Mouse (Mus musculus) forebrain, postnatal 0 days (tissue): ENCODE data around the gene Gm48551. TPM values are rescaled to one million over a fixed set of nuclear protein-coding genes. Genes with fewer than 3 reads are reported as not detected.

ENCODE experiments used
- ATAC-seq: fragments of 200-750 bp; cut with Nextera tagmentation; 2 replicates; pipeline ENCODE4 v1.8.0; 2017; ENCODE audit warnings: mild to moderate bottlenecking, moderate library complexity
- DNase-seq: peaks from one replicate; pipeline ENCODE4 v3.0.0-alpha.2; 2015
- H3K27ac ChIP-seq: fragments of 300-500 bp; sonication (generic); 2 replicates; pipeline ENCODE4 v1.5.1; 2014; ENCODE audit warnings: low read depth, mild to moderate bottlenecking, antibody characterized with exemption, low read length, moderate library complexity, mixed read lengths
- H3K27me3 ChIP-seq: fragments of 300-500 bp; sonication (generic); 2 replicates; pipeline ENCODE4 v1.6.1; 2014; ENCODE audit warnings: mild to moderate bottlenecking, low read length, mixed read lengths; ENCODE audit not compliant: insufficient read depth
- H3K36me3 ChIP-seq: fragments of 300-500 bp; sonication (generic); 2 replicates; pipeline ENCODE4 v1.6.1; 2014; ENCODE audit warnings: mild to moderate bottlenecking, moderate library complexity; ENCODE audit not compliant: insufficient read depth
- H3K4me1 ChIP-seq: fragments of 300-500 bp; sonication (generic); 2 replicates; pipeline ENCODE4 v1.6.1; 2014; ENCODE audit warnings: antibody characterized with exemption; ENCODE audit not compliant: insufficient read depth
- H3K4me2 ChIP-seq: fragments of 300-500 bp; sonication (generic); 2 replicates; pipeline ENCODE4 v1.6.1; 2014; ENCODE audit warnings: low read depth, mild to moderate bottlenecking, moderate library complexity
- H3K4me3 ChIP-seq: fragments of 300-500 bp; sonication (generic); 2 replicates; pipeline ENCODE4 v1.5.1; 2014; ENCODE audit warnings: low read depth, low read length, mixed read lengths
- H3K9ac ChIP-seq: fragments of 300-500 bp; sonication (generic); 2 replicates; pipeline ENCODE4 v1.6.1; 2014; ENCODE audit warnings: mild to moderate bottlenecking
- H3K9me3 ChIP-seq: fragments of 300-500 bp; sonication (generic); 2 replicates; pipeline ENCODE4 v1.6.1; 2016; ENCODE audit warnings: low read length
- CTCF ChIP-seq: sonication (generic); IDR thresholded peaks from 2 replicates; pipeline ENCODE4 v1.5.1; 2016; ENCODE audit warnings: antibody characterized with exemption, control low read depth, low read depth
- WGBS: fragments of 180-500 bp; shearing (Covaris S2); extraction: QIAGEN DNeasy Blood & Tissue Kit; methylation state at CpG from one replicate; pipeline ENCODE4 v1.1.7; 2014; 5-methylcytosine and 5-hydroxymethylcytosine counted together
- polyA plus RNA-seq: library from polyadenylated mRNA; unstranded; fragments of >200 nt; fragmentation: Nextera tagmentation; extraction: Ambion mirVana; gene quantifications from 2 replicates; pipeline ENCODE4 v1.2.1, GENCODE M21; 2015
- total RNA-seq: library from RNA; depleted of rRNA; stranded (reverse); fragments of >200 nt; gene quantifications from 2 replicates; pipeline ENCODE4 v1.2.3, GENCODE M21; 2014

The Gm48551 gene
- total and polyA plus RNA-seq, 2 experiments from 2014 or later: 2.5 to 5.0 TPM

DNA sequence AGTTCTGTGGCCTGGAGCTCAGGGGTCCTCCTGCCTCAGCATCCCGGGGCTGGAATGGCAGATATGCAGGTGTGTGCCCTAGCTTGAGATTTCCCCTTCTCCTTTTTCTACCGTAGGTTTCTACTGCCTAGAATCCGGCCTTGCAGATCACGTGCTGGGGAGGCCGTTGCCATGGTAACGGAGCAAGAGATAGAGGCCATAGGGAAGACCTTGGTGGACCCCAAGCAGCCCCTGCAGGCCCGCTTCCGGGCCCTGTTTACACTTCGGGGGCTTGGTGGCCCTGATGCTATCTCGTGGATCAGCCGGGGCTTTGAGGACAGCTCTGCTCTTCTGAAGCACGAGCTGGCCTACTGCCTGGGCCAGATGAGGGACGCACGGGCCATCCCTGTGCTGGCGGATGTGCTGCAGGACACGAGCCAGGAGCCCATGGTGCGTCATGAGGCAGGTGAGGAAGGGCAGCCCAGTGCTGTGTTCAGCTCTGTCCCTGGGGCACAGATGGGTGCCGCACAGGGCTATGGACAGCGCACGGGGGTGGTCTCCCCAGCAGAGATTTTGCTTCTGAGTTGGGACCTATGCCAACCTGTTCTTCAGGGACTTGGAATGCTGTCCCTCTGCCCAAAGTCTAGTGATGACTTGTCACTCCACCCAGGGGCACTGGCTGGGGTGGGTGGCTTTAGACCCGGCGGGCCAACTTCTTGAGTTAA lies 1.5 kb downstream of the Gm48551 start:
- DNase-seq: no peak
- Histone ChIP-seq H3K4me1 (peaks cover 11% of the 10 kb centered on the region), H3K4me2 (peak overlapping the region; percentile 85), H3K9me3 (no peaks in the 10 kb centered on the region), H3K27ac (no peak overlapping the region), H3K27me3 (no peaks in the 10 kb centered on the region), H3K4me3 (no peak overlapping the region), H3K36me3 (peaks cover 36% of the 10 kb centered on the region), H3K9ac (no peak overlapping the region)
- no peak for ATAC-seq
- no peak for TF ChIP-seq CTCF
- WGBS: 80% methylated on average over 22 of the region's 22 CpGs

DNA sequence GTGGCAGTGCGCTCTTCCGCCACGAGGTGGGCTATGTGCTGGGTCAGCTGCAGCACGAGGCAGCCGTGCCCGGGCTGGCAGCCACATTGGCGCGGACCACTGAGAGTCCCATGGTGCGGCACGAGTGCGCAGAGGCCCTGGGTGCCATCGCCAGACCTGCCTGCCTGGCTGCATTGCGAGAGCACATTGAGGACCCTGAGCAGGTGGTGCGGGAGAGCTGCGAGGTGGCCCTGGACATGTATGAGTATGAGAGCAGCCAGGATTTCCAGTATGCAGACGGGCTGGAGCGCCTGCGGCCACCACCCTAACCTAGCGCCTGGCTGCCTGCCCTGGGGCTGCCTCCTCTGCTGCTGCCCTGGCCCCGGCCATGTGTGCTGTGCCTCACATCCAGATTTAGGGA lies 3.5 kb downstream of the Gm48551 start:
- no peak for DNase-seq
- Histone ChIP-seq H3K36me3 (peaks cover 39% of the 10 kb centered on the region), H3K9ac (no peak overlapping the region), H3K4me3 (no peak overlapping the region), H3K9me3 (no peaks in the 10 kb centered on the region), H3K27ac (no peak overlapping the region), H3K4me1 (peaks cover 11% of the 10 kb centered on the region), H3K27me3 (no peaks in the 10 kb centered on the region), H3K4me2 (no peak overlapping the region)
- TF ChIP-seq CTCF: no peak
- ATAC-seq: no peak
- WGBS: 93% methylated on average over 20 of the region's 20 CpGs

DNA sequence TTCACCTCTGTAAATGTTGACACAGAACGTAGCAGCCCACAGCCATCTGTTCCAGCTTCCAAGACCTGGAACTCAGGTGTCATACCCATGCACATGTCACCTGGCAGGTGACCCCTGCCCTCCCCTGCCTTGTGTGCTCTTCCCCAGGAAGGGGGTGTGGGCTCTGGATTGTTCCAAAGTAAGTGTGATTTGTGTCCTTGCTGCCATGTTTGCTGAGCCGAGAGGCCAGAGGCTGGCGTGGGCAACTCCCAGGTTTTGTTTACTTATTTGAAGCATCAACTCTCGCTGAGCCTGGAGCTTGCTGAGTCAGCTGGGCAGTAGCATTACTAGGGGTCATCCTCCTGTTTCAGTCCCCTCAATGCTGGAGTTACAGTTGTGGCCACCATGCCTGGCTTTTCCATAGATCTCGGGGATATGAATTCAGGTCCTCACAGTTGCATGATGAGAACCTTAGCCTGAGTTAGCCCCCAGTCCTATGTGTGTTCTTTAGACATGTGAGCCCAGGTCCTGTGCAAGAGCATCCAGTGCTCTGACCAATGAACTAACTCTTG lies 4.3 kb downstream of the Gm48551 start, which contains the start of gene Gm48552:
Gene Gm48552 (plus strand): TSS at position 501 of the 551 bp plus-strand sequence.
- ATAC-seq (no peak), DNase-seq (no peak)
- Histone ChIP-seq H3K4me2 (no peak within 1 kb of the TSS), H3K9me3 (no peaks in the 10 kb centered on the region), H3K9ac (no peak within 1 kb of the TSS), H3K4me3 (no peak within 1 kb of the TSS), H3K27ac (no peak within 1 kb of the TSS), H3K36me3 (peaks cover 39% of the 10 kb centered on the region), H3K27me3 (no peaks in the 10 kb centered on the region), H3K4me1 (peaks cover 11% of the 10 kb centered on the region)
- 86% methylated on average over 5 of the region's 5 CpGs for WGBS
- no peak for TF ChIP-seq CTCF

DNA sequence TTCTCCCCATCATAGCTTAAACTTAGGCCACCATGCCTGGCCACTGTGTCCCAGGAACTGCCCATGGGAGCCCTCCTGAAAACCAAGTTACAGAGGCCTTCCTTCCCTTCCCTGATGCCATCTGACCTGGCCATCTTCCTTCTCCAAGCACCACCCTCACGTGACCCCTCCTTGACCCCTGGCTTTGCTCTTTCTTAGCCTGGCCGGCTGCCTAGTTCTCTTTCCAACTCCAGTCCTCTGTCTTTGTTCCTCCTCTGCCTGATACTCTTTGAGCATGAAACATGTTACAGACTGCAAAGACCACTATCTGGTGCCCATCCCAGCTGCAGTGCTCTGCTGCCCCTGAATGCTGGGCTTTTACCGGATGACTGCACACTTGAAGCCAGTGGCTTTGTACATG lies 5.1 kb downstream of the Gm48551 start:
- Histone ChIP-seq H3K27me3 (no peaks in the 10 kb centered on the region), H3K9ac (no peak overlapping the region), H3K27ac (no peak overlapping the region), H3K4me1 (peaks cover 11% of the 10 kb centered on the region), H3K4me2 (no peak overlapping the region), H3K9me3 (no peaks in the 10 kb centered on the region), H3K4me3 (no peak overlapping the region), H3K36me3 (peaks cover 39% of the 10 kb centered on the region)
- WGBS: 50% methylated on average over 3 of the region's 3 CpGs
- no peak for TF ChIP-seq CTCF
- DNase-seq (no peak), ATAC-seq (0 out of 2 replicates have a peak, but pooled peaks have one; percentile 3)

DNA sequence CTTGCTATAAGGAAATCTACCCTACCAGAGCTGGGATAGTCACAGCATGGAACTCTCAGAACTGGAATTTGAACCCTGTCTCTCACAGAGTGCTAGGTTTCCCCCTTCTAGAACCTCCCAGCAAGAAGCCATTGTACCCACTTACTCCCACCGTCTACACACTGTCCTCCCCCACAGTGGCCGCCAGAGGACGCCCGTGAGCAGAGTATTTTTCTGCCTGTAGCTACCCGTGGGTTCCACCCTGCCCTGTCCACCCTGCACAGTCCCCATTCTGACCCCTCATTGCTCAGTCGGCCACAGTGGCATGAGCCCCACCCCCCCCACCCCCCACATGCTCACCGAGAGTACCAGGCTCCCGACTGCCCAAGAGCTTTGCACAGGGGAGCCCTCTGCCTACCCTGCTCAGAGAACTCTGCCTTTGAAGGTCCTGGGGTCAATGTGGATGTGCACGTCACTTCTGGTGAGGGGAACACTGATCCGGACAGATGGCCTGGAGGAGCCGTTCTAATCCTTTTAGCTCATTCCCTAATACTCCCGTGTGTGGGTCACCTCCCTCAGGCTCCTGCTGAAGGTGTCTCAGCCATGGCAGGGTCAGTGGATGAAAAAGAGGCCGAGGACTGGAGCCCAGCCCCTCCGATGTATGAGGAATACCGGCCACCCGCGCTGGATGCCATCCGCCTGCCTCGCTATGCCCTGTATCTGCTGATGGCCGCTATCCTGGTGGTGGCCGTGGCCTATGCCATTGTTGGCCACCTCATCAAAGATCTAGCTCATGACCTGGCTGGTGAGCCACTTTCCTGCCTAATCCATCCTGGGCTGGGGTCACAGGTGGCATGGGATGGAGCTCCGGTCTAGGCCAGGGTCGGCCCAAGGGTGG lies 5.8 kb downstream of the Gm48551 start:
- 62% methylated on average over 23 of the region's 23 CpGs for WGBS

DNA sequence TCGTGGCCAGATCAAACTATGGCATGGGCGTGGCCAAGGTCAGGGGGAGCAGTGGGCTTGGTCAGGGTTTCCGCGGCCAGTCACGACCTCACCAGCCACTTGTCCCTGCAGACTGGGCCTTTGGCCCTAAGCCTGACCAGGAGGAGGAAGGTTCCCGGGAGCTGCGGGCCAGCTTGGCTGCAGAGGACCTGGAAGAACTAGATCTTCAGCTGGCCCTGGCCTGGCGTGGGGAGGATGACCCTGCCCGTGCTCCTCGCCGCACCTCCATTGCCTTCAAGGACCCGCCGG lies 6.4 kb downstream of the Gm48551 start:
- H3K4me2 ChIP-seq: no peak overlapping the region
- DNase-seq (no peak), ATAC-seq (no peak)
- H3K27me3 ChIP-seq: no peaks in the 10 kb centered on the region
- TF ChIP-seq CTCF: no peak
- H3K4me1 ChIP-seq: no peaks in the 10 kb centered on the region
- H3K9ac ChIP-seq: no peak overlapping the region
- H3K4me3 ChIP-seq: no peak overlapping the region
- 89% methylated on average over 13 of the region's 13 CpGs for WGBS
- no peak overlapping the region for H3K27ac ChIP-seq
- H3K9me3 ChIP-seq: no peaks in the 10 kb centered on the region
- peaks cover 38% of the 10 kb centered on the region for H3K36me3 ChIP-seq

More for the DNA sequence above, 5.8 kb downstream of the Gm48551 start:
- Histone ChIP-seq H3K9me3 (no peaks in the 10 kb centered on the region), H3K9ac (no peak overlapping the region), H3K4me1 (peaks cover 5% of the 10 kb centered on the region), H3K36me3 (peaks cover 39% of the 10 kb centered on the region), H3K4me3 (no peak overlapping the region), H3K4me2 (no peak overlapping the region), H3K27me3 (no peaks in the 10 kb centered on the region), H3K27ac (no peak overlapping the region)
- ATAC-seq (peak; percentile 76), DNase-seq (peak; percentile 75)
- TF ChIP-seq CTCF: peak; percentile 90

DNA sequence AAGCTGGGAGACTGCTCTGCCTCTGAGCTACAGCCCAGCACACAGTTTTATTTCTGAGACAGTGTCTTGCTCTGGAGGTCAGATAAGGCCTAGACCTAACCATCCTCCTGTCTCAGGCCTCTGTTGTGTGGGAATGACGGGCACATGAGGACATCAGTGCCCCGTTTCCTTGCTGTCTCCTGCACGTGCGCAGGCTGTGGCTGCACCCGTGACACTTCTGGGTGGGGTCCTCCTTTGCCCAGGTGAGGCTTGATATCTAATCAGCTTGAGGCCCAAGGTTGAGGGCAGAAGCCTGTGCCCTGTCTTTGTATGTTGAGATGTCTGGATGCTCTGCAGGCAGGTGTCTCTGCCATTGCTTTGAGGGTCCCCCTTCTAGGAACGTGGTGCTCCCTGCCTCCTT lies 8.0 kb downstream of the Gm48551 start:
- Histone ChIP-seq H3K4me2 (no peak overlapping the region), H3K4me3 (no peak overlapping the region), H3K27me3 (no peaks in the 10 kb centered on the region), H3K27ac (no peak overlapping the region), H3K9me3 (no peaks in the 10 kb centered on the region), H3K4me1 (no peaks in the 10 kb centered on the region), H3K36me3 (peaks cover 21% of the 10 kb centered on the region), H3K9ac (no peak overlapping the region)
- 86% methylated on average over 6 of the region's 6 CpGs for WGBS
- no peak for DNase-seq
- ATAC-seq: no peak
- TF ChIP-seq CTCF: no peak
